ENCODE assay signal across 8 mouse cellular contexts in the genomic region with DNA sequence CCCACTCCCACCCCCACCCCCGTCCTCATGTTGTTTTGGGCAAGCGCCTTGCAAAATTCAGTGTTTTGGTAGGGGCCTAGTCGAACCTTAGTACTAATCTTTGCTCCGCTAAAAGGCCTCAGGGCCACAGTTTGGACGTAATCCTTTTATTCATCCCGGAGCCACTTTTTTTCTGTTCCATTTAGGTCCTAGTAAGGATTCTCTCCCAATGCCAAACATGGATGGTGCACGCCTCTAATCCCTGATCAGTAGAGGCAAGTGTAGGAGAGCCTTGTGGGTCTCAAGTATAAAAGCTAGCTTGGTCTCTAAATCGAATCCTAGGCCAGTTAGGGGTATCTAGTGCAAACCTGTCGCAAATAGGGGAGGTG. TPM values are rescaled to one million over a fixed set of nuclear protein-coding genes. Genes with fewer than 3 reads are reported as not detected.
DNase-seq lines count a peak whose midpoint lies in the region; ATAC-seq and TF ChIP-seq lines count a peak whose summit lies in the region.

No protein-coding gene starts in this region.

- no peak for ATAC-seq in erythroblast, adult 5-6 weeks (replicated peaks; ENCODE audit: low FRiP score, poor library complexity, severe bottlenecking)
- ATAC-seq in hindbrain, embryonic 16.5 days: no peak
- no peak; the same call in 1 of the 2 replicates for ATAC-seq in midbrain, embryonic 15.5 days (replicated peaks)

- DNase-seq in spleen, adult 2 months (ENCODE audit: low read depth in 1 of 2, low spot score in 2 of 2): no peak
- DNase-seq in spleen, postnatal 36 days (ENCODE audit: low spot score in 2 of 2): no peak
- no peak for DNase-seq in spleen, postnatal 4 days (ENCODE audit: low spot score in 2 of 2)
- DNase-seq in gastrocnemius, postnatal 25 days: no peak

- H3K4me2 ChIP-seq in hindbrain, embryonic 16.5 days (ENCODE audit: low read length): peak overlapping the region; percentile 70
- H3K4me2 ChIP-seq in midbrain, embryonic 15.5 days: peak overlapping the region; percentile 59

- H3K9ac ChIP-seq in hindbrain, embryonic 16.5 days (ENCODE audit: low read depth, low read length): peak overlapping the region; percentile 73
- peak overlapping the region; percentile 73 for H3K9ac ChIP-seq in midbrain, embryonic 15.5 days

- no peak for TF ChIP-seq POLR2A in spleen, adult 2 months (IDR thresholded peaks at IDR 0.05; ENCODE audit: low read depth, low read length)

- H3K9me3 ChIP-seq in erythroblast, embryonic 14.5 days (ENCODE audit: control insufficient read depth, low read length): no peaks in the 10 kb centered on the region
- no peaks in the 10 kb centered on the region for H3K9me3 ChIP-seq in hindbrain, embryonic 16.5 days (ENCODE audit: control insufficient read depth, low read length)
- no peaks in the 10 kb centered on the region for H3K9me3 ChIP-seq in midbrain, embryonic 15.5 days

- peak overlapping the region; percentile 70 for H3K27ac ChIP-seq in spleen, adult 2 months (ENCODE audit: insufficient read depth, low read length)
- peak overlapping the region; percentile 89 for H3K27ac ChIP-seq in hindbrain, embryonic 16.5 days (ENCODE audit: low read depth, low read length)
- H3K27ac ChIP-seq in midbrain, embryonic 15.5 days: peak overlapping the region; percentile 96

- 10% methylated on average over 9 of the region's 9 CpGs for WGBS in spleen, adult 2 months
- WGBS in hindbrain, embryonic 16.5 days: 7% methylated on average over 9 of the region's 9 CpGs
- 1% methylated on average over 9 of the region's 9 CpGs for WGBS in midbrain, embryonic 15.5 days

- no peak for TF ChIP-seq CTCF in spleen, adult 2 months (IDR thresholded peaks at IDR 0.05; ENCODE audit: extremely low read depth, insufficient read depth, insufficient read length, insufficient replicate concordance)

- H3K27me3 ChIP-seq in erythroblast, embryonic 14.5 days (ENCODE audit: control insufficient read depth): no peaks in the 10 kb centered on the region
- no peaks in the 10 kb centered on the region for H3K27me3 ChIP-seq in spleen, adult 2 months (ENCODE audit: control insufficient read depth, insufficient read depth, low read length)
- H3K27me3 ChIP-seq in hindbrain, embryonic 16.5 days (replicated peaks; ENCODE audit: control insufficient read depth, insufficient read depth, low read length): no peaks in the 10 kb centered on the region
- H3K27me3 ChIP-seq in midbrain, embryonic 15.5 days (replicated peaks): no peaks in the 10 kb centered on the region

- peaks cover 8% of the 10 kb centered on the region for H3K36me3 ChIP-seq in erythroblast, embryonic 14.5 days (ENCODE audit: control insufficient read depth)
- no peaks in the 10 kb centered on the region for H3K36me3 ChIP-seq in spleen, adult 2 months (ENCODE audit: control insufficient read depth, insufficient read depth, low read length)
- peaks cover 2% of the 10 kb centered on the region; the same call in 1 of the 2 replicates for H3K36me3 ChIP-seq in hindbrain, embryonic 16.5 days (ENCODE audit: control insufficient read depth, insufficient read depth, low read length)
- H3K36me3 ChIP-seq in midbrain, embryonic 15.5 days (replicated peaks): no peaks in the 10 kb centered on the region; the same call in 1 of the 2 replicates

- peaks cover 23% of the 10 kb centered on the region for H3K4me1 ChIP-seq in erythroblast, embryonic 14.5 days (ENCODE audit: control insufficient read depth)
- H3K4me1 ChIP-seq in spleen, adult 2 months (ENCODE audit: control insufficient read depth, insufficient read depth, insufficient read length): peaks cover 3% of the 10 kb centered on the region
- H3K4me1 ChIP-seq in hindbrain, embryonic 16.5 days (ENCODE audit: control insufficient read depth, insufficient read depth, low read depth, low read length): peaks cover 15% of the 10 kb centered on the region
- H3K4me1 ChIP-seq in midbrain, embryonic 15.5 days: peaks cover 20% of the 10 kb centered on the region

- H3K4me3 ChIP-seq in erythroblast, embryonic 14.5 days (replicated peaks): peak overlapping the region; percentile 97
- H3K4me3 ChIP-seq in spleen, adult 2 months (ENCODE audit: extremely low read depth, insufficient read depth, insufficient read length): peak overlapping the region; percentile 60
- H3K4me3 ChIP-seq in hindbrain, embryonic 16.5 days (ENCODE audit: low read length): peak overlapping the region; percentile 100
- H3K4me3 ChIP-seq in midbrain, embryonic 15.5 days: peak overlapping the region; percentile 88

RNA-seq across cellular contexts. Expression of gene Cand1, which starts 0.9 kb away (rescaled TPM):
- 0.46 and 0.50 TPM in 2 replicates for polyA plus RNA-seq in erythroblast, embryonic 14.5 days (2012)
- 13.1 and 22.2 TPM in 2 replicates for total RNA-seq in erythroblast, adult 5-6 weeks (2015; ENCODE audit: low replicate concordance)
- total RNA-seq in erythroblast, adult 5-6 weeks (2017; ENCODE audit: low replicate concordance): 8.8 and 18.4 TPM in 2 replicates
- polyA plus RNA-seq in spleen, adult 2 months (2012; rRNA removed): 17.2 and 18.5 TPM in 2 replicates
- polyA plus RNA-seq in hindbrain, embryonic 16.5 days (2015; fragmentation: Nextera tagmentation; extraction: Ambion mirVana): 36.2 and 45.6 TPM in 2 replicates
- polyA plus RNA-seq in midbrain, embryonic 15.5 days (2015; fragmentation: Nextera tagmentation; extraction: Ambion mirVana): 44.0 and 47.2 TPM in 2 replicates
- total RNA-seq in gastrocnemius, postnatal 25 days (2021): 10 to 100 TPM; 17.3 TPM

Comparison
In these comparisons a context has a peak if more than half of its experiments do, and no peak if none do; other contexts are left out.
1. RNA of gene Cand1, which starts 0.9 kb away (polyA plus RNA-seq): 44.0 to 47.2 TPM in midbrain, embryonic 15.5 days, 36.2 to 45.6 TPM in hindbrain, embryonic 16.5 days and 17.2 to 18.5 TPM in spleen, adult 2 months; 0.46 to 0.50 TPM in erythroblast, embryonic 14.5 days; every median in the first group is over 10 times any median in the second.
2. Peak in every context shown above with its lines, with median percentiles within 50 percentile points of each other: H3K4me3 ChIP-seq and H3K27ac ChIP-seq.